Mouse (Mus musculus) megakaryocyte-erythroid progenitor cell, adult 5 weeks (primary cell): ENCODE measurements around the gene Olfr1214. TPM values are rescaled to one million over a fixed set of nuclear protein-coding genes. Genes with fewer than 3 reads are reported as not detected.

Source experiments
- polyA plus RNA-seq: library from polyadenylated mRNA; stranded (reverse); fragments of >175 nt; gene quantifications from 2 replicates; pipeline ENCODE4 v1.2.3, GENCODE M21; 2012

Olfr1214 gene
- not detected in 2 replicates for polyA plus RNA-seq

GRCm38 (mm10) chr2:88992553-88992952, at the start of gene Olfr1214:
TSS of gene Olfr1214 (minus strand) at chr2:88992653.

GRCm38 (mm10) chr2:89031965-89032364, 39.5 kb upstream of the Olfr1214 start, which contains the start of gene Olfr1217:
TSS of gene Olfr1217 (minus strand) at chr2:89032065.

GRCm38 (mm10) chr2:89018240-89018639, 25.8 kb upstream of the Olfr1214 start, which contains the start of gene Olfr1216:
TSS of gene Olfr1216 (minus strand) at chr2:89018340.

GRCm38 (mm10) chr2:89006873-89007272, 14.4 kb upstream of the Olfr1214 start, which contains the start of gene Olfr1215:
TSS of gene Olfr1215 (minus strand) at chr2:89006973.

GRCm38 (mm10) chr2:88980181-88980580, 12.3 kb downstream of the Olfr1214 start, which contains the start of gene Gm13762:
TSS of gene Gm13762 (minus strand) at chr2:88980281.

GRCm38 (mm10) chr2:88953669-88954068, 38.8 kb downstream of the Olfr1214 start, which contains the start of gene Olfr1212:
TSS of gene Olfr1212 (plus strand) at chr2:88953969.

GRCm38 (mm10) chr2:88938011-88938410, 54.4 kb downstream of the Olfr1214 start, which contains the start of gene Olfr1211:
TSS of gene Olfr1211 (minus strand) at chr2:88938111.

Other genes with a start within 250 kb of the Olfr1214 start
- not detected in 2 replicates for gene Olfr1198, start 241.3 kb downstream of the Olfr1214 start, polyA plus RNA-seq
- not detected in 2 replicates for gene Olfr1199, start 232.2 kb downstream of the Olfr1214 start, polyA plus RNA-seq
- gene Olfr1200, start 222.2 kb downstream of the Olfr1214 start, polyA plus RNA-seq, result 0.01 TPM in 1 of 2 replicates, not detected in the other
- not detected in 2 replicates for gene Olfr1201, start 199.6 kb downstream of the Olfr1214 start, polyA plus RNA-seq
- not detected in 2 replicates for gene Olfr1202, start 178.2 kb downstream of the Olfr1214 start, polyA plus RNA-seq
- not detected in 2 replicates for gene Olfr1205, start 162.9 kb downstream of the Olfr1214 start, polyA plus RNA-seq
- not detected in 2 replicates for gene Olfr1204, start 143.4 kb downstream of the Olfr1214 start, polyA plus RNA-seq
- gene Olfr1206, start 129.4 kb downstream of the Olfr1214 start, polyA plus RNA-seq, result not detected in 2 replicates
- 0.03 TPM in 1 of 2 replicates, not detected in the other for gene Olfr1208, start 90.3 kb downstream of the Olfr1214 start, polyA plus RNA-seq
- gene Olfr1209, start 77.5 kb downstream of the Olfr1214 start, polyA plus RNA-seq, result not detected in 2 replicates
- 0.02 and 0.03 TPM in 2 replicates for gene Olfr1211, start 54.5 kb downstream of the Olfr1214 start, polyA plus RNA-seq
- not detected in 2 replicates for gene Olfr1212, start 38.7 kb downstream of the Olfr1214 start, polyA plus RNA-seq
- gene Gm13762, start 12.4 kb downstream of the Olfr1214 start, polyA plus RNA-seq, result not detected in 2 replicates
- not detected in 2 replicates for gene Olfr1215, start 14.3 kb upstream of the Olfr1214 start, polyA plus RNA-seq
- not detected in 2 replicates for gene Olfr1216, start 25.7 kb upstream of the Olfr1214 start, polyA plus RNA-seq
- gene Olfr1217, start 39.4 kb upstream of the Olfr1214 start, polyA plus RNA-seq, result not detected in 2 replicates
- not detected in 2 replicates for gene Olfr1218, start 68.5 kb upstream of the Olfr1214 start, polyA plus RNA-seq
- gene Olfr1219, start 90.9 kb upstream of the Olfr1214 start, polyA plus RNA-seq, result 0.02 TPM in 1 of 2 replicates, not detected in the other
- not detected in 2 replicates for gene Olfr1220, start 114.2 kb upstream of the Olfr1214 start, polyA plus RNA-seq
- 0.19 TPM in 1 of 2 replicates, not detected in the other for gene Olfr1221, start 124.6 kb upstream of the Olfr1214 start, polyA plus RNA-seq
- not detected in 2 replicates for gene Olfr1222, start 140.4 kb upstream of the Olfr1214 start, polyA plus RNA-seq
- gene Olfr1223, start 158.9 kb upstream of the Olfr1214 start, polyA plus RNA-seq, result not detected in 2 replicates
- gene Olfr1224-ps1, start 171.4 kb upstream of the Olfr1214 start, polyA plus RNA-seq, result not detected in 2 replicates
- not detected in 2 replicates for gene Olfr1225, start 182.0 kb upstream of the Olfr1214 start, polyA plus RNA-seq
- gene Olfr1226, start 207.4 kb upstream of the Olfr1214 start, polyA plus RNA-seq, result not detected in 2 replicates